Mouse (Mus musculus) cerebellum, adult 2 months (tissue): ENCODE results near the gene St6galnac3. TPM values are rescaled to one million over a fixed set of nuclear protein-coding genes. Genes with fewer than 3 reads are reported as not detected.

Experiments used
- DNase-seq, 2 experiments: peaks; one replicate each; pipeline ENCODE4 v3.0.0; 2021
- H3K27ac ChIP-seq: fragments of 200-500 bp; 2 replicates; pipeline ENCODE4 v1.5.1; 2012; ENCODE audit warnings: low read length, control low read depth, inconsistent platforms; ENCODE audit not compliant: insufficient read depth
- H3K27me3 ChIP-seq: fragments of 200-500 bp; 2 replicates; pipeline ENCODE4 v1.6.1; 2012; ENCODE audit warnings: inconsistent platforms, mild to moderate bottlenecking, low read length, moderate library complexity; ENCODE audit not compliant: control insufficient read depth, insufficient read depth
- H3K4me1 ChIP-seq: fragments of 200-500 bp; 2 replicates; pipeline ENCODE4 v1.6.1; 2011; ENCODE audit warnings: low read length; ENCODE audit not compliant: control insufficient read depth, insufficient read depth
- H3K4me3 ChIP-seq: fragments of 200-500 bp; replicated peaks from 2 replicates; pipeline ENCODE3; 2011; ENCODE audit warnings: mild to moderate bottlenecking, low read depth, low read length, control low read depth; ENCODE audit not compliant: insufficient read depth
- CTCF ChIP-seq: fragments of 200-500 bp; IDR thresholded peaks from 2 replicates; pipeline ENCODE4 v1.5.1; 2011; ENCODE audit warnings: low read depth, mild to moderate bottlenecking, control low read depth, low read length, moderate library complexity, borderline replicate concordance; ENCODE audit not compliant: insufficient read depth
- POLR2A ChIP-seq: fragments of 200-500 bp; IDR thresholded peaks from 2 replicates; pipeline ENCODE4 v1.6.1; 2011; ENCODE audit warnings: low read length, control low read depth, borderline replicate concordance; ENCODE audit not compliant: insufficient read depth
- WGBS: fragments of 180-500 bp; shearing (Covaris S2); methylation state at CpG from one replicate; pipeline ENCODE4 v1.1.7; 2018; 5-methylcytosine and 5-hydroxymethylcytosine counted together
- polyA plus RNA-seq: library from polyadenylated mRNA; depleted of rRNA; stranded (reverse); fragments of >200 nt; gene quantifications from 2 replicates; pipeline ENCODE4 v1.2.3, GENCODE M21; 2012

St6galnac3 gene
- polyA plus RNA-seq, 1 experiment: 14.6 TPM

GRCm38 (mm10) chr3:153458593-153458992 lies 266.4 kb downstream of the St6galnac3 start:
- WGBS: 90% methylated on average over 3 of the region's 3 CpGs
- Histone ChIP-seq H3K27ac (no peak overlapping the region), H3K4me1 (no peaks in the 10 kb centered on the region), H3K27me3 (no peaks in the 10 kb centered on the region), H3K4me3 (no peak overlapping the region)
- TF ChIP-seq CTCF: no peak
- no peak for TF ChIP-seq POLR2A
- DNase-seq: peak in 1 of 2 experiments; percentile 9

- 91% methylated on average over 4 of the region's 4 CpGs for WGBS
- Histone ChIP-seq H3K4me3 (no peak overlapping the region), H3K27ac (no peak overlapping the region), H3K4me1 (no peaks in the 10 kb centered on the region), H3K27me3 (no peaks in the 10 kb centered on the region)
- DNase-seq: no peak
- TF ChIP-seq POLR2A (no peak), CTCF (no peak)
These were observed 267.3 kb downstream of the St6galnac3 start for GRCm38 (mm10) chr3:153457701-153458100.

GRCm38 (mm10) chr3:153457203-153457602 lies 267.8 kb downstream of the St6galnac3 start:
- Histone ChIP-seq H3K27ac (no peak overlapping the region), H3K27me3 (no peaks in the 10 kb centered on the region), H3K4me1 (no peaks in the 10 kb centered on the region), H3K4me3 (no peak overlapping the region)
- TF ChIP-seq POLR2A (no peak), CTCF (no peak)
- no peak for DNase-seq
- WGBS: 66% methylated on average over 2 of the region's 2 CpGs

- no peak overlapping the region for H3K4me3 ChIP-seq
- WGBS: 79% methylated on average over 5 of the region's 5 CpGs
- no peaks in the 10 kb centered on the region for H3K4me1 ChIP-seq
- TF ChIP-seq CTCF (no peak), POLR2A (no peak)
- H3K27me3 ChIP-seq: no peaks in the 10 kb centered on the region
- no peak for DNase-seq
- no peak overlapping the region for H3K27ac ChIP-seq
These were observed 268.7 kb downstream of the St6galnac3 start for GRCm38 (mm10) chr3:153456227-153456626.

- Histone ChIP-seq H3K27me3 (no peaks in the 10 kb centered on the region), H3K4me1 (peaks cover 4% of the 10 kb centered on the region), H3K27ac (no peak overlapping the region), H3K4me3 (no peak overlapping the region)
- 90% methylated on average over 7 of the region's 7 CpGs for WGBS
- no peak for DNase-seq
- TF ChIP-seq CTCF: no peak
- no peak for TF ChIP-seq POLR2A
These were observed 271.6 kb downstream of the St6galnac3 start for GRCm38 (mm10) chr3:153453127-153454049.

GRCm38 (mm10) chr3:153452299-153452996 lies 272.5 kb downstream of the St6galnac3 start:
- Histone ChIP-seq H3K4me1 (peaks cover 4% of the 10 kb centered on the region), H3K27me3 (no peaks in the 10 kb centered on the region), H3K27ac (no peak overlapping the region), H3K4me3 (no peak overlapping the region)
- no peak for TF ChIP-seq POLR2A
- no peak for TF ChIP-seq CTCF
- 96% methylated on average over 3 of the region's 3 CpGs for WGBS
- DNase-seq: no peak

GRCm38 (mm10) chr3:153441329-153441728 lies 283.6 kb downstream of the St6galnac3 start:
- no peak overlapping the region for H3K4me3 ChIP-seq
- no peak overlapping the region for H3K27ac ChIP-seq
- 85% methylated on average over 9 of the region's 9 CpGs for WGBS
- TF ChIP-seq CTCF (no peak), POLR2A (no peak)
- no peaks in the 10 kb centered on the region for H3K27me3 ChIP-seq
- no peaks in the 10 kb centered on the region for H3K4me1 ChIP-seq
- DNase-seq: no peak
